Mouse (Mus musculus): ENCODE results near the gene Dut.

Dut gene

DNA sequence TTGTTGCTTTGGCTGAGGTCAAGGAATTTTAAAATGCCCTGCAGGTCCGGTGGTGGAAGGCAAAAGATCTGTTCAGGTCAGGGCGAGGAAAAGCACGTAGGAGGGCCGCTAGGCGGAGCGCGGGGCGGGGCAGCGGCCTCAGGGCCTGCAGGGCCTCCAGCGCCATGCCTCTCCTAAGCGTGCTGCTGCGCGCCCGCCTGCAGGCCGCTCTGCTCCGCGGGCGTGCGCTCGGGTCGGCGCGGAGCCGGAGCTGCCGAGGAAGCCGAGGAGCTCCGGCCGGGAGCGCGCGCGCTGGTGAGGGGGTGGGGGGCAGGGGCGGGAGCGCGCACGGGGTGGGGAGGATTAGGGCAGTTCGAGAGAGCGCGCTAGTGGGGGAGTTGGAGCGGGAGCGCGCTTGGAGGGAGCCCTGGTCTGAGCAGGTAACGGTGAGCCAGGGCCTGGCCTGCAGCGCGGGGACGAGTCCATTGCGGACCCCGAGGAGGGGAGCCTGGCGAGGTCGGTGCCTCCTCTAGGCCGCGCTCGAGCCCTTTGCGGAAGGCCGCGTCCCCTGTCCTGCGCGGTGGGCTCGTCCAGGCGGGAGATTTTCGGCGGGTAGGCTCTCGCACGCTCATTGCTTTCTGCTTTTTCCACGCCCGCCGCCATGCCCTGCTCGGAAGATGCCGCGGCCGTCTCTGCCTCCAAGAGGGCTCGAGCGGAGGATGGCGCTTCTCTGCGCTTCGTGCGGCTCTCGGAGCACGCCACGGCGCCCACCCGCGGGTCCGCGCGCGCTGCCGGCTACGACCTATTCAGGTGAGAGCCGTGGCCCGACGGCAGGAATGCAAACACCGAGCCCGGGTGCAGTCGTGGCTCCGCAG, at the start of gene Dut:
Gene Dut, plus strand, starts transcription at position 83 of the 854 bp plus-strand sequence.
- DNase-seq (ENCODE audit: low read depth, low spot score), result peak; percentile 99

DNA sequence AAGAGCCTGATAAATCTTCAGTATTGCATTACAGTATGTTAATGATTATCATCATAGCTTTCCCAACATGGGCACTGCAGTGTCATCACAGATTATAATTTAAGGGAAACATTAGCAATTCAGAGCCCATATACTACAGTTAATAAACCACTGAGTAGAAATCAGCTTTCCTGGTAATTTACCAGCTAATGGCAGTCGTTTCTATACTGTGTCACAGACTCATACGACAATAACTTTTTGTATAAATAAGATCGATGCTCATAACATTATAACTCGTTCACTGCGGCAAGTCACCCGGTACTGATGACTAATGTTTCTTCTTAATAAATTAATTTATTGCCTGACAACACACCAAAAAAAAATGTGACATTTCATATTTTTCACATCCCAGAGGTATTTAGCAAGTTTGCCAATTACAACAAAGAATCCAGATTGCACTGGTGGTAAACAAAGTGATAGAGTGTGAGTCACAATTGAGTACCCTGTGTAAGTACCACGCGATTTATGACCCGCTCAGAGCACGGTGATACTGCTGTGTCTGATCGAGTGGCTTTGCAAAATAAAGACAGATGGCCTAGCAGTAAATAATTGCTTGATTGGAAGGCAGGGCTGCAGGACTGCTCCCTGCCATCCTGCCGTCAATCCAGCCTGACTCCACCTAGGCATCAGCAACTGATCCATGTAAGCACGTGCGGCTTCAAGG, 37.9 kb upstream of the Dut start:
- DNase-seq (ENCODE audit: low read depth, low spot score), result no peak

DNA sequence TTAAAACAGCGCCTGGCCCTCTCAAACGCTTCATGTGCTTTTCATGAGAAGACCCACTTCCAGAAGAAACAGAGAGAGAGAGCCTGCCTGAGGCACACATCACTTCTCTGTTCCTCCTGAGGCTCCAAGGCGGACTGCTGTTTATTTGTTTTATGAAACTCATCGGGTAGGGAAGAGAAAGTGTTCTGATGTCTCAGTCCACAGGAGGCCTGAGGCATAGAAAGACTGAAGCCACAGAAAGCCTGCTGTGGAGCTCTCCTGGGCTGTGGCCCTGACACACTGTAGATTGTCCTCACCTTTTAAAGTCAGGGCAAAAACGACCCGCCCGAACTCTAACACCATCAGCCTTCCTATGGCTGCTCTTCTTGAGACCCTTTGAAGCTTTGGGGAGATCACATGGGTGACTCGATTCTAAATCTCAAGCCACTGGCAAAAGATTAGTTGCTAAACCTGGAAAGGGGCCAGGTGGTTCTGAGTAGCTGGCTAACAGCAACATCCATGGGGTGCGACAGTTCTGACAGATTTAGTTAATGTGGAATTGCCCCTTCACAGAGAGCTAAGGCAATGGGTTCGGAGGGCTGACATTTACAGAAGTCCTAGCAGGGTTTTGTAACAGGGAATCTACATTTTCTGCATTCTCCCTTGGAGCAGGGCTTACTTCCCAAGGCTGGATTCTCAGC, 35.0 kb upstream of the Dut start:
- DNase-seq (ENCODE audit: low read depth, low spot score), result no peak

DNA sequence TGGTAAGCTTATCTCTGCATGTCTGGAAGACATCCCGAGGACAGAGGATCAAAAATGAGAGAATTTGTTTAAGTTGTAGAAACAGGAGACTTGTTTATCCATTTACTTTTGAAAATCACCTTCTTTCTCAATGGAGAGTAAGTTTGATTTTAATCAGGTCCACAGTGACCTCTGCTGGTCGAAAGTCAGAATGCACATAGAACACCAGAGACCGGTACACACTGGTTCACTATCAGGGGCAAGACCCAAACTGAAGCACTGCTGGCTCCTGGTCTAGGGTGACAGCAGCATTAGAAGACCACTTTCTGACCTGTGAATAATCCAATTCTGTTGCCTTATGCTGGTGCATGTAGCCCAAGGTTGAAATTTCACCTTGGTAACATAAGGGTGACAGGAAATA, 32.4 kb upstream of the Dut start:
- peak; percentile 72 for DNase-seq (ENCODE audit: low read depth, low spot score)

DNA sequence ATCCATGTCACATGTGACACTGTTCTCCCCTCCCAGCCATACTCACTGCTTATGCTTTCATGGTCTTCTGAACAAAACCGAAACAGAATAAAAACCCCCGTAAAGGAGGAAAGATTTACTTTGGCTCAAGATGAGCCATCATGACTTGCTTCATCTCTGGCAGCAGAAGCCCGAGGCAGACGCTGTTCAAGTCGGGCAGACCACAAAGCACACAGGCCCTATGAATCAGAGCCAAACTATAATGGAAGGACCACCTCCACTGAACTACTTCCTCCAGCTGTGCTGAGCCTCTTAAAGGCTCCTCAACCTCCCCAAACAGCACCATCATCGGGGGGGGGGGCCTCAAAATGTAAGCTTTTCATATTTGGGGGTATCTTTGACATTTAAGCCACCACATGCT, 29.7 kb upstream of the Dut start:
- no peak for DNase-seq (ENCODE audit: low read depth, low spot score)

DNA sequence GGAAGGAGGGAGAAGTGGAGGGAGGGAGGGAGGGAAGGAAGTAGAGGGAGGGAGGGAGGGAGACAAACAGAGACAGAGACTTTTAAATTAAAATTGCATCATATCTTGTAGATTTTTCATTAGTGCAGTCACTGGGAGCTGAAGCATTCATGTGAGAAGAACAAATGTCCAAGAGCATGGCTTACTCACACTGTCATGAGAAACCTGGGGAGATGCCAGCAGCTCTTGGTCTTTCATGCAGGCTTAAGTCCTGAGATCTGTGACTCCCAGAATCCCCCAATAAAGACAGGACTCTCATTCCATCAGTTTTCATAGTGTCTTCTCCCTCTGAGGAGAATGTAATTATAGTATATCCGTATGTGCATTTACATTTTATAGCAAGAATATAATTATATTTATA, 28.4 kb upstream of the Dut start:
- no peak for DNase-seq (ENCODE audit: low read depth, low spot score)

DNA sequence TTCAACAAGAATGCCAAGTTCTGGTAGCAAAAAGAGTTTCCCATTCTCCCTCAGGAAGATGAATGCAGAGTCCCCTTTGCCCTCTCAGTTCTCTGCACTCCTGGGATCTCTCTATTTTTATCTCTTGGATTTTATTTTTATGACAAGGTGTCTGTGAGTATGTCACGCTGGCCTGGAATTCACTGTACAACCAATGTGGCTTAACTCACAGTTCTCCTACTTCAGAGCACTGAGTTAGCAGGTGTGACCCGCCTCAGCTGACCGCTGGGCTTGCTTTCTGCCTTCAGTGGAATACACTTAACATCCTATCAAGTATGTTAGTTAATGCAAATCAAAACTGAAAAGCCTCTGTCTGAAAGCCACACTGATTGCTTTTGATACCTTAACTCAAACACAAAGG, 27.7 kb upstream of the Dut start:
- DNase-seq (ENCODE audit: low read depth, low spot score), result no peak

DNA sequence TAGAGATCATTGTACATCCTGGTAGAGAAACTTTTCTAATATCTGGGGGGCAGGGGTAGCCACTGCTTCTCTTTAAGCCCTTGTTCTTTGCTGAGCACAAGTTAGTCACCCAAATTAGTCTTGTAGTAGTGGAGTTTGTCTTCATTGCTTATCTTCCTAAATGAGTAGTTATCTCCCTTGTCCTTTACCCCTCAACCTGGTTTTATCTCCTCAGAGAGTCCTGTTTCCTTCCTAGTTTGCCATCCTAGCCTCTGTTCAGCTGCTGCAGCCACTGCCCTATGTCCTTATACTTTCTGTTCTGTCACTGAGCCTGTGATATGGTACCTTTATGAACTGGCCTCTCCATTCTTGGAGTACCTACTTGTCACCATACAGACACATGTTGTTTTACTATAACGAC, 25.3 kb upstream of the Dut start:
- DNase-seq (ENCODE audit: low read depth, low spot score), result no peak

DNA sequence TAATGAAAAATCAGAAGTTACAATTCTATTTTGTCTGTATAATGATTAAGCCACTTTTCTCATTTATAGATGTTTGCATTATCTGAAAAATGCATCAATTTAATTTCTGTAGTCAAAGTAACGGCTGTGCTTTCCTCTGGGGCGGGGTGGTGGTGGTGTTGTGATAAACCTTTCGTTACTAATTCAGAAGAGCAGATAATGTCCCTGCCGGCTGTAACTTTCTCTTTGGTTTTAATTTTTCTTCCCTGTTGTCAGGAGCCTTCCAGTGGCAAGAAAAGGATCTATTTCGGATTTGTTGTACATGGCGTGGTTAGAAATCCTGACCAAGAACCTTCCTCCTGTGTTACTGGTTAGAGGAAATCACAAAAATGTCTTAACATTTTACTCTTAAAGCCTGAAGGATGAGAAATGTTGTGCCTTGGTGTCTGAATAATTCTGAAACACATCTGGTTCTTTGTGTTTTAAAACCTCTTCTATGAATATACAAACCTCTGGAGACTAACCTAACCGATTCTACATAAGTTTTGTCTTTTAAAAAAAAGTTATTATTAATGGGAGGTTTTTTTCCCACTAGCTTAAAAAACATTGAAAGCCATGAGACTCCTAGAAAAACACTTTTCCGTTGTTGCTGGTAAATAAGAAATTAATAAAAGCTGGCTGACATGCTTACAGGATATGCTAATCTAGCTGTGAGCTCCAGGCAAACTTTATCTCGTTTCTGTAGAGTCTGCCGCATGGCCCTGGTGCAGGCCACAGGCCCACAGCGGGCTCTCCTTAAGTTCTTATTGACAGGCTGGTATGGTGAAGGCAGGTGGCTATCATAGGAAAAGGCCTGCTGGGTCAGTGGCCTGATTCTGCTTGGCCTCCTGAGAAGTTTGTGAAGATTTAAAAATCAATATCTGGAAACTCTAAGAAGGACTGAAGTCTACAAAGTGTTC, 18.2 kb upstream of the Dut start:
- DNase-seq (ENCODE audit: low read depth, low spot score), result no peak

DNA sequence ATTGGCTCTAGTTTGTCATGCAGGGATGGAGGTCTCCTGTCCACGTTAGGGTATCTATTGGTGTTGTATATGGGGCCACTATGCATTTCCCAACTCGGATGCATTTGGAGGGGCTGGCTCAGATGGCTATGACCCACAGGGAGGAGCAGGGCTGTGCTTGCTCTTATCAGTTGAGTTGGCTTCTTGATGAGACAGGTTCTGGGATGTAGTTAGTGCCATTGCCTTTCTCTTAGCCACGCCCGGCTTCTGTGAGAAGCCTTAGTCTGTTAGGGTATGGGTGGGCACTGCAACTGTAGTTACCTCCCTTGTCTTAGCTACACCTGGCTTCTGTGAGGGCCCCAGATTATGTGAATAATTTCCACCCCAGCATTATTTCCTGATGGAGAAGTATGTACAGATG, 14.8 kb upstream of the Dut start:
- no peak for DNase-seq (ENCODE audit: low read depth, low spot score)

DNA sequence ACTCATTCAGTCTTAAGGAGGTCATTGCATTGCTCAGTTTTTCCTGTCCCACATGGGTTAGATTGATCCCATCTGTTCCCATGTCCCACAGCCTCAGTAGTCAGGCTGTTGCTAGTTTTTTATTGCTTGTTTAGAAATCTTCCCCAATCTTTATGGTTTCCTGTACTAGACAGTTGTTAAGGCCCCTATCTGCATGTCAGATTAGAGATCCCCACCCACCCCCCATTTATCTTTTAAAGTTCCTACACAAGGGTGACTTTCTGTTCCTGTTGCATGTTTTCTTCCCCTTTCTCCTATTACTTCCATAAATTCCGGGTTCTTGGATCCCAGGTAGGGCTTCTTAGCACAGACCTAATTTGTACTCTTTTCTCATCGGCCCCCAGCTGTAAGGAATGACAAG, 13.5 kb upstream of the Dut start:
- DNase-seq (ENCODE audit: low read depth, low spot score), result no peak

DNA sequence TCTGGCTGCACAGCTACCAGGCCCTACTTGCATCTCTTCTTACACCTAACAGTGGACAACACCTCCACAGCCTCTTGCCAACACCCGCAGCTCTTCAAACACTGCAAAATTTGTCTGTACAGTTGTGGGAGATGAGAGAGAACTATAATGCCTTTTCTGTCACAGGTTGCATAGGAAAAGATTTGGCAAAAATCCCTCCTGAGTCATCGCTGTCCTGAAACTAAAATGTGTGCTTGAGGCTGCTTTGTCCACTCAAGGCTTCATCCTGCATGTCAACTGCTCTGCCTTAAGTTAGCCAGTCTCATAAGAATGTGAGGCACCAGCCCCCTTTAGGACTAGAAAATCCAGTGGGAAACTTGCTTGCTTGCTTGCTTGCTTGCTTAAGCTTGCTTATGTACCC, 12.9 kb upstream of the Dut start:
- DNase-seq (ENCODE audit: low read depth, low spot score), result no peak

DNA sequence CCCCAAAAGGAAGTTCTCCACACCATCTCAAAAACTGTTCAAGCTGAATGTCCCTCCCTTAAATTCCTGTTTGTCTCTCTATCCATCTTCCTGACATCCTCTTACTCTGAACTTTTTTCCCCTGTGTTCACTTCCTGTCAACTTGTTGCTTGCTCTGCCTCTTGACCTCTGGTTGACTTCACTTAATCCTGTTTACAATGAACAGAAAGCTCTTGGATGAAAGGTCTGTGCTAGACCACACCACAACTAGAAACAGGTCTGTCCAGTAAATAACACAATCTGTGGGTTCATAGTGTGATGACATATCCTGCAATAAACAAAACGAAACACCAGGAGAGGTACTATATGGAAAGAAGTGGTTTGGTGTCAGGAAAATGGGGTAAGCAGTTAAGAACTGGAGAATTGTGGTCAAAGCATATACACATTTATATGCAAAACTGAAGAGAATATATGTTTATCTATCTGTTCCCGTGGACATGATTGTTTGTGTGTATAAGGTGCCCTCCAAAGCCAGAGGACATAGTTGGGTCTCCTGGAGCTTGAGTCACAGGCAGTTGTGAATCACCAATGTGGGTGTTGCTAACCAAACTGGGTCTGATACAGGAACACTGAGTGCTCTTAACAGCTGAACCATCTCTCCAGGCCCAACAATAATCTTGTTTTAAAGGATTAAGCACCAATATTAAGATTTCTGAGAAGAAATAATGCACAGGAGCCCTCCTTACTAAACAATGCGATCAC, 1.3 kb upstream of the Dut start:
- no peak for DNase-seq (ENCODE audit: low read depth, low spot score)

DNA sequence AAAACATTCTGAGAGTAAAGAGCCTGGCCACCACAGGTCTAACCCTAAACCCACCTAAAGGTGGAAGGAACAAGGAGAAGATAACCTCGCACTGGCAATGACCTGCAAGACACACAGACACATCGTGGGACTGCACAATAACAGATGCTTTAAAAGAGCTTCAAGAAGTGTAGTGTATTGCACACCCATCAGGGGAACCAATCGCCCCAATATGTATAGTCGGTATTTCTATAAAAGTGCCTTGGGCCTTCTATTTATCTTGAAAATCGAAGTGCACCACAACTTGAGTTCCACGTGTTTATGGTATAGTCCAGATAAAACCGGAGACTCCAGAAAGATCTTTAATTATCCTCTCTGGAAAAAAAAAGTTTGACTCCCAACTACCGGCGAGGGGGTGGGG, 321 bp upstream of the Dut start:
- no peak for DNase-seq (ENCODE audit: low read depth, low spot score)

DNA sequence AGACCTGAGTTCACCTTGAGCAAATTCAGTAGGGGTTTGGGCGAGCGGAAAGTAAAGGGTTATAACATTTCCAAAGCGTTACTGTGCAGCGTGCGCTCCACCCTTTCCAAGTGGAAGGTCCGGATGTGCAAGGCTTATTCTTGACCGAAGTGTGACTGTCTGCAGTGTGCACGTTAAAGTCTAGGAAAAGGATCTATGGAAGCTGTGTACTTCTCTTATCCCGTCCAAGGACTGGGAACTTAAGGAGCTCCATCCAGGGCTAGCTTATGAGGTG, 909 bp downstream of the Dut start:
- peak; percentile 43 for DNase-seq (ENCODE audit: low read depth, low spot score)

DNA sequence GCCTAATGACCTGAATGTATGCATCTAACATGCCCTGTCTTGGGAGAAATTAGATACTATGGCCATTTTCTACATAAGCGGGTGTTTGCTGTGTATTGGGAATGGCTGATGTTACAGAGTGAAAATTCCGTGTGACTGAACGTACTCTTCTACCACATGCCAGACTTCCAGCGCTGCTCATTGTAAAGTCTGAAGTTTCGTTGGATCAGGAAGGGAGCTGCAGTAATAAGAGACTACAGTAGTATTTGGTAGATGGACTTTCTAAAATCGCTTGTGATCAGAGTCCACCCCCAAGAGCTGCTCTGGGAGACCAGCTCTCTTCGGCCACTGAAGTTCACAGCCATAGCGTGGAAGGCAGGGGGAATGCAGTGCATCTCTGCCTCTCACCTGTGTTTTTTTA, 1.3 kb downstream of the Dut start:
- no peak for DNase-seq (ENCODE audit: low read depth, low spot score)

DNA sequence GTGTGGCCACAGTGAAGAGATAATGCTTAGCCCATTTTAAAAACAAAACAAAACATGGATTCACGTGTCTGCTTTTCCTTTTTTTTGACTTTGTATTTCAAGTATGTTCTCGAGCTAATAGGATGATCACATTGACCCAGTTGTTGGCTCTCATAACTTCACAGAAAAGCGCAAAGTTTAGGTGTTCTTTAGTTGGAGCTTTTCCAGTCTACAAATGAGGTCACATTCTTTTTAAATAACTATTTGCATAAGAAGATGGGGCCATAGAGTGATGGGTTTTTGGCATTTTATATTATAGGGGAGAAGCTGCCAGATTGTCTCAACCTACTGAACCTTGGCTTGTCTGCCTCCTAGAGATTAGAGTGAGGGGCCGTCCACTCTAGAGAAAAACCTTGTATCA, 2.3 kb downstream of the Dut start:
- no peak for DNase-seq (ENCODE audit: low read depth, low spot score)

DNA sequence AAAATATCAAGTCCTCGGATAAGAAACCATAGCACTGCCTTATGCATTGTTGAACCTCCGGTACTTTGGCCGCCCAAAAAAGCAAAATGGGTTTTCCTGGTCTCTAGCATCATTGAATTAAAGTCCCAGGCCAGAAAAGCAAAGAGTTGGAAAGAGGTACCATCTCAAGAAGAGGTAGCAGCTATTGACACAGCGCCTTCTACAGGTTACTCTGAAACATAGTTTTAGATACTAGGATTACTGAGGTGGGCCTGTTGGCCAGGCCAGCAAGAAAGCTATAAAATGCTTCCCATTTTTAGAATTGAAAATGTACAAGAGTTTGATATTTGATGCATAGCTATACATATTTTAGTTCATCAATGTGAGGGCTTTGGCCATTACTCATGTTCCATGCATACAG, 2.9 kb downstream of the Dut start:
- DNase-seq (ENCODE audit: low read depth, low spot score), result peak; percentile 69

DNA sequence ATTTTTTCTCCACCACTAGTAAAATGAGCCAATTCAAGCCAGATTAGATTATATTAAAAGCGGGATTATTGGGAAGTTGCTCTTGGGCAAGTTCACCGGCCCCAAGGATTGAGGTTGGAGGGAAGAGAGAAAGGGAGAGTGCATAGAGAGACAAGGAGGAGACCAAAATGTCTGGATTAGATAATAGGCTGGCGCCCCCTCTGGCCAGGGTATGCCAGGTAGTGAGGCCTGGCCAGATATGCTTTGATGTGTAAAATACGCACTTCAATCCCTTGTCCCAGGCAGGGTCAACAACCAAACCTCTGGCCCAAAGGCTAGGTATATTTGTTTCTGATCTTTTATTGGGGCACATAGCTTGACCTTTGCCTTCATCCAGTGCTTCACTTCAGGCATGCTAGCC, 4.8 kb downstream of the Dut start:
- DNase-seq (ENCODE audit: low read depth, low spot score), result peak; percentile 63

DNA sequence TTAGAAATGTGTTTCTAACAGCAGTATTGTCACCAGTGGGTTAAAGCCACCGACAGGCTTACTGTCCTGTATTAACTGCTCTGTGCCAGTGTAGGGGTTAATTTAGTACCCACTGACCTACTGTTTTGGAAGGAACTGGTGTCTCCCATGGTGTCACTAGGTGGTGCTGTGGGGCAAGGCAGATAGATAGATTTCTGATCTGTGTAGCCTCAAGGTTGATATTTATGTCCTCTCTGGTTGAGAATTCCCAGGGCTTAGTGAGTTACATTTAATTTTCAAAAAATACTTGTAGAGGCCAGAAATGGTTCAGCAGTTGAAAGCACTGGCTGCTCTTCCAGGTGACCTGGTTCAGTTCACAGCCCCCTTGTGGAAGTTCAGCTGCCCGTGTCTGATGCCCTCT, 5.3 kb downstream of the Dut start:
- DNase-seq (ENCODE audit: low read depth, low spot score), result peak; percentile 77

DNA sequence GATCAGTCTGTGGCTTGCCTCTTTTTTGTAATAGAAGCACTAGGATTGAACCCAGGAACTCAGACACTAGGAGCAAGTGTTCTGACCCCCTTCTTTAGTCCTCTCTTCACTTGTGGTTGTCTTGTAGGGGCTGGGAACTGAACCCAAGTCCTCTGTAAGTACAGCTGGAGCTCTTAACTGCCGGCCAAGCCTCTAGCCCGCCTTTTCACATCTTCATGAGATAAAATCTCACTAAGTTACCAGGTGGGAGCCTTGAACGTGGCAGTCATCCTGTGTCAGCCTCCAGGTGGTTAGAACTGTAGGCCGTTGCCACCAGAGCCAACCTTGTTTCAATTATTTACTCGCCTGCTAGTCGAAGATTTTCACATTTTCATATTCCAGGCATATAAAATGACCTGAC, 6.7 kb downstream of the Dut start:
- DNase-seq (ENCODE audit: low read depth, low spot score), result no peak
